In genomic region chr17:36357512-36357911, GRCm38 (mm10) we compare ENCODE assay signal across 8 mouse cellular contexts. TPM values are rescaled to one million over a fixed set of nuclear protein-coding genes. Genes with fewer than 3 reads are reported as not detected.
A peak's percentile ranks its signal among the peaks of the same experiment; 100 is the strongest.
DNase-seq lines count a peak whose midpoint lies in the region; TF ChIP-seq lines count a peak whose summit lies in the region.
"Not testable (repeated sequence)": the region's sequence is repeated elsewhere in the genome, so short reads cannot be mapped to it uniquely, and the experiment has no call there.
"Had no signal": no experiment of that assay in that cellular context is flagged by ENCODE, and none has a peak within 500 bp of the region (broad histone marks: within the 10 kb centered on the region; RNA-seq: fewer than 3 reads in every experiment).

No protein-coding gene starts in this region.

- DNase-seq in adipocyte (ENCODE audit: low spot score), result peak; percentile 64
- DNase-seq in cerebellum, postnatal 36 days, result peak; percentile 28 to 47
- DNase-seq in gastrocnemius, adult 2 months, result peak; percentile 32
- peak; percentile 53 for DNase-seq in kidney, adult 9 months
- DNase-seq in left cerebral cortex, postnatal 14 days (ENCODE audit: low spot score in 2 of 2), result peak; percentile 64 to 73
- peak; percentile 12 for DNase-seq in mesoderm, embryonic 11.5 days (ENCODE audit: low read depth, low spot score)
- peak; percentile 62 for DNase-seq in right cerebral cortex, postnatal 4 days

- intact Hi-C loops in gastrocnemius, adult 2 months (cut with DNase I), result loop anchor here (5.0 kb wide), 1 partner anchor 60 kb away; no protein-coding TSS in a partner anchor
- intact Hi-C loops in left cerebral cortex, postnatal 14 days (cut with DNase I), result loop anchor here (5.0 to 10.0 kb wide), 3 partner anchors 50 to 847 kb away; partner anchors contain the start of gene Olfr94

- not testable (repeated sequence) for H3K4me3 ChIP-seq in gastrocnemius, adult 2 months

- not testable (repeated sequence) for H3K27ac ChIP-seq in gastrocnemius, adult 2 months

- TF ChIP-seq CTCF in gastrocnemius, adult 2 months (IDR thresholded peaks at IDR 0.05), result peak; percentile 81

RNA-seq across cellular contexts. Expression of gene H2-M10.3, which starts 10.7 kb away (rescaled TPM):
- total RNA-seq in gastrocnemius, adult 2 months (2021), result not detected
- total RNA-seq in left cerebral cortex, postnatal 14 days (2021), result not detected
- total RNA-seq: gastrocnemius, postnatal 25 days had no signal

RNA-seq across cellular contexts. Expression of gene H2-M10.1, which starts 31.6 kb away (rescaled TPM):
- not detected for total RNA-seq in gastrocnemius, adult 2 months (2021)
- total RNA-seq in left cerebral cortex, postnatal 14 days (2021), result not detected
- total RNA-seq: gastrocnemius, postnatal 25 days had no signal

Comparison
In these comparisons a context has a peak if more than half of its experiments do, and no peak if none do; other contexts are left out.
1. DNase-seq: peak in every context shown above with its lines; median percentile 68 in left cerebral cortex, postnatal 14 days; 64 in adipocyte; 62 in right cerebral cortex, postnatal 4 days; 53 in kidney, adult 9 months; 38 in cerebellum, postnatal 36 days; 32 in gastrocnemius, adult 2 months; 12 in mesoderm, embryonic 11.5 days.